ENCODE assay signal across 8 mouse cellular contexts in genomic region chr16:36827611-36828053, GRCm38 (mm10). TPM values are rescaled to one million over a fixed set of nuclear protein-coding genes. Genes with fewer than 3 reads are reported as not detected.
DNase-seq lines count a peak whose midpoint lies in the region; ATAC-seq and TF ChIP-seq lines count a peak whose summit lies in the region.

No protein-coding gene starts in this region.

- peak overlapping the region; percentile 87 for H3K9ac ChIP-seq in lung, embryonic 15.5 days
- peak overlapping the region; percentile 88 for H3K9ac ChIP-seq in embryonic facial prominence, embryonic 12.5 days

- peaks cover 12% of the 10 kb centered on the region for H3K4me1 ChIP-seq in lung, embryonic 15.5 days
- peaks cover 4% of the 10 kb centered on the region; the same call in 1 of the 2 replicates for H3K4me1 ChIP-seq in embryonic facial prominence, embryonic 12.5 days
- H3K4me1 ChIP-seq in limb, embryonic 10.5 days = peaks cover 11% of the 10 kb centered on the region
- H3K4me1 ChIP-seq in olfactory bulb, adult 2 months (ENCODE audit: control insufficient read depth, insufficient read depth, low read length) = peaks cover 4% of the 10 kb centered on the region

- TF ChIP-seq POLR2A in olfactory bulb, adult 2 months (IDR thresholded peaks at IDR 0.05; ENCODE audit: insufficient read depth, low read depth, low read length) = no peak

- no peak for TF ChIP-seq CTCF in olfactory bulb, adult 2 months (IDR thresholded peaks at IDR 0.05; ENCODE audit: insufficient read depth, low read depth, low read length)

- no peak for ATAC-seq in lung, embryonic 15.5 days (ENCODE audit: borderline replicate concordance, extremely low read depth, low FRiP score, low TSS enrichment)
- no peak; the same call in 1 of the 2 replicates for ATAC-seq in embryonic facial prominence, embryonic 12.5 days (ENCODE audit: insufficient number of reproducible peaks, insufficient read depth, low FRiP score, low TSS enrichment)

- WGBS in lung, embryonic 15.5 days = 6% methylated on average over 11 of the region's 11 CpGs
- WGBS in embryonic facial prominence, embryonic 12.5 days = 5% methylated on average over 11 of the region's 11 CpGs
- WGBS in limb, embryonic 10.5 days = 6% methylated on average over 11 of the region's 11 CpGs
- WGBS in olfactory bulb, adult 2 months = 9% methylated on average over 11 of the region's 11 CpGs

- peak overlapping the region; percentile 98 for H3K4me3 ChIP-seq in lung, embryonic 15.5 days
- H3K4me3 ChIP-seq in embryonic facial prominence, embryonic 12.5 days = peak overlapping the region; percentile 85
- peak overlapping the region; percentile 84 for H3K4me3 ChIP-seq in limb, embryonic 10.5 days
- peak overlapping the region; percentile 98 for H3K4me3 ChIP-seq in olfactory bulb, adult 2 months (ENCODE audit: insufficient read depth, low read depth, low read length)

- DNase-seq in lung, postnatal 10 days = no peak
- no peak for DNase-seq in limb, embryonic 10.5 days (ENCODE audit: low spot score)
- no peak for DNase-seq in testis, postnatal 14 days (ENCODE audit: low spot score)
- DNase-seq in adrenal gland, adult (ENCODE audit: inconsistent age in 2 of 2, low spot score in 1 of 2) = no peak
- DNase-seq in kidney, postnatal 36 days = no peak

- H3K9me3 ChIP-seq in lung, embryonic 15.5 days = no peaks in the 10 kb centered on the region
- no peaks in the 10 kb centered on the region for H3K9me3 ChIP-seq in embryonic facial prominence, embryonic 12.5 days
- no peaks in the 10 kb centered on the region for H3K9me3 ChIP-seq in limb, embryonic 10.5 days (replicated peaks)

- H3K4me2 ChIP-seq in lung, embryonic 15.5 days = peak overlapping the region; percentile 92
- H3K4me2 ChIP-seq in embryonic facial prominence, embryonic 12.5 days (replicated peaks) = peak overlapping the region; percentile 72

- no peak overlapping the region for H3K27ac ChIP-seq in lung, embryonic 15.5 days
- H3K27ac ChIP-seq in embryonic facial prominence, embryonic 12.5 days = no peak overlapping the region
- H3K27ac ChIP-seq in limb, embryonic 10.5 days = peak overlapping the region; percentile 92
- no peak overlapping the region for H3K27ac ChIP-seq in olfactory bulb, adult 2 months (ENCODE audit: insufficient read depth, low read depth, low read length)

- H3K27me3 ChIP-seq in lung, embryonic 15.5 days = no peaks in the 10 kb centered on the region
- H3K27me3 ChIP-seq in embryonic facial prominence, embryonic 12.5 days = no peaks in the 10 kb centered on the region
- peaks cover 18% of the 10 kb centered on the region for H3K27me3 ChIP-seq in limb, embryonic 10.5 days (ENCODE audit: low read depth, poor library complexity, severe bottlenecking)

- H3K36me3 ChIP-seq in lung, embryonic 15.5 days = no peaks in the 10 kb centered on the region
- H3K36me3 ChIP-seq in embryonic facial prominence, embryonic 12.5 days = no peaks in the 10 kb centered on the region
- H3K36me3 ChIP-seq in limb, embryonic 10.5 days = peaks cover 20% of the 10 kb centered on the region

RNA-seq across cellular contexts. Expression of gene Iqcb1, which starts 0.6 kb away (rescaled TPM):
- polyA plus RNA-seq in lung, embryonic 15.5 days (2015; fragmentation: Nextera tagmentation; extraction: Ambion mirVana) = 30.2 and 32.2 TPM in 2 replicates
- 66.1 and 66.2 TPM in 2 replicates for polyA plus RNA-seq in embryonic facial prominence, embryonic 12.5 days (2016; fragmentation: Nextera tagmentation; extraction: Ambion mirVana)
- polyA plus RNA-seq in limb, embryonic 10.5 days (2016; fragmentation: Nextera tagmentation; extraction: Ambion mirVana) = 63.3 and 77.9 TPM in 2 replicates
- polyA plus RNA-seq in olfactory bulb, adult 2 months (2012; ENCODE audit: insufficient read depth, insufficient read length, low replicate concordance, missing spikeins) = not detected in 2 replicates

RNA-seq across cellular contexts. Expression of gene Slc15a2, which starts 42.9 kb away (rescaled TPM):
- 41.7 and 42.8 TPM in 2 replicates for polyA plus RNA-seq in lung, embryonic 15.5 days (2015; fragmentation: Nextera tagmentation; extraction: Ambion mirVana)
- polyA plus RNA-seq in embryonic facial prominence, embryonic 12.5 days (2016; fragmentation: Nextera tagmentation; extraction: Ambion mirVana) = 4.8 and 5.0 TPM in 2 replicates
- polyA plus RNA-seq in limb, embryonic 10.5 days (2016; fragmentation: Nextera tagmentation; extraction: Ambion mirVana) = 1.8 and 3.8 TPM in 2 replicates
- not detected in 2 replicates for polyA plus RNA-seq in olfactory bulb, adult 2 months (2012; ENCODE audit: insufficient read depth, insufficient read length, low replicate concordance, missing spikeins)

RNA-seq across cellular contexts. Expression of gene Eaf2, which starts 47.2 kb away (rescaled TPM):
- 0.90 and 1.5 TPM in 2 replicates for polyA plus RNA-seq in lung, embryonic 15.5 days (2015; fragmentation: Nextera tagmentation; extraction: Ambion mirVana)
- polyA plus RNA-seq in embryonic facial prominence, embryonic 12.5 days (2016; fragmentation: Nextera tagmentation; extraction: Ambion mirVana) = 1.7 and 1.8 TPM in 2 replicates
- polyA plus RNA-seq in limb, embryonic 10.5 days (2016; fragmentation: Nextera tagmentation; extraction: Ambion mirVana) = 1.1 and 1.7 TPM in 2 replicates
- polyA plus RNA-seq in olfactory bulb, adult 2 months (2012; ENCODE audit: insufficient read depth, insufficient read length, low replicate concordance, missing spikeins) = not detected in 2 replicates

RNA-seq across cellular contexts. Expression of gene Golgb1, which starts 47.3 kb away (rescaled TPM):
- polyA plus RNA-seq in lung, embryonic 15.5 days (2015; fragmentation: Nextera tagmentation; extraction: Ambion mirVana) = 87.6 and 90.5 TPM in 2 replicates
- polyA plus RNA-seq in embryonic facial prominence, embryonic 12.5 days (2016; fragmentation: Nextera tagmentation; extraction: Ambion mirVana) = 94.0 and 105 TPM in 2 replicates
- 59.4 and 72.0 TPM in 2 replicates for polyA plus RNA-seq in limb, embryonic 10.5 days (2016; fragmentation: Nextera tagmentation; extraction: Ambion mirVana)
- 36.6 TPM in 1 of 2 replicates, not detected in the other for polyA plus RNA-seq in olfactory bulb, adult 2 months (2012; ENCODE audit: insufficient read depth, insufficient read length, low replicate concordance, missing spikeins)
